Mouse (Mus musculus): ENCODE data around the gene Col28a1.
A peak's percentile ranks its signal among the peaks of the same experiment; 100 is the strongest.

Gene Col28a1

DNA sequence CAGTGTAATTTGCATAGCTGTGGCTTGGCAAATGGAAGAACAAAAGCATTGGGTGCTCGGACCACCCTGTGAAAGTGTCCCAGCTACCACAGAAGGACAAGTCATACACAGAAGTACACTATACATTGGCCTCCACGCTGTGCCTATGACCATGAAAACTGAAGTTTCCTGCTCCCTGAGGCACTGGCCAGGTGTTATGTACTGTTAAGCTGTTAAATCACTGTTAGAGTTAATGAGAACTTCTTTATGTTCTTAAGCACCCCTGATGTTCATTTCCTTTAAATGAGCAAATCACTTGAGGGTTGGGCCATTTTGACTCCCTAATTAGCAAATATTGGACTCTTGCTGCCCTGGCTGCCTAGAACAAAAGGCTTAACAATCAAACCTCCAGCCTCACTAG, 73.3 kb downstream of the Col28a1 start:
- no peak for DNase-seq (ENCODE audit: low read depth, low spot score)

DNA sequence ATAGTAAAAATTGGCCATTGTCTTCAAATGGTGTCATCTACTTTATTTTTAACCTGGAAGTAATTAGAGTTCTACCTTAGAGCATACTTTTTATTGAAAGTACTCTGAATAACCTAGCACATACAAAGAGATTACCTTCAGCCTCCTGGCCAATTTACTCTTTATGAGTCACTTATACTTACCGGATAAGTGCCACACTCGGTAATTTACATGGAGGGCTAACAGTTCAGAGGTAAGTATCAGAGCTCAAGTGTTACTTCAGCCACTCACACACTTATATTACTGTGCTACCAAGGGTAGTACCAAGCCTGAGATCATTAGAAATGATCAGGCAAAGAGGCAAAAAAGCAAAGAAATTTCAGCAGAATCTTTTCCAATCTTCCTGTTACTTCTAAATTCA, 73.8 kb downstream of the Col28a1 start:
- DNase-seq (ENCODE audit: low read depth, low spot score), result no peak

DNA sequence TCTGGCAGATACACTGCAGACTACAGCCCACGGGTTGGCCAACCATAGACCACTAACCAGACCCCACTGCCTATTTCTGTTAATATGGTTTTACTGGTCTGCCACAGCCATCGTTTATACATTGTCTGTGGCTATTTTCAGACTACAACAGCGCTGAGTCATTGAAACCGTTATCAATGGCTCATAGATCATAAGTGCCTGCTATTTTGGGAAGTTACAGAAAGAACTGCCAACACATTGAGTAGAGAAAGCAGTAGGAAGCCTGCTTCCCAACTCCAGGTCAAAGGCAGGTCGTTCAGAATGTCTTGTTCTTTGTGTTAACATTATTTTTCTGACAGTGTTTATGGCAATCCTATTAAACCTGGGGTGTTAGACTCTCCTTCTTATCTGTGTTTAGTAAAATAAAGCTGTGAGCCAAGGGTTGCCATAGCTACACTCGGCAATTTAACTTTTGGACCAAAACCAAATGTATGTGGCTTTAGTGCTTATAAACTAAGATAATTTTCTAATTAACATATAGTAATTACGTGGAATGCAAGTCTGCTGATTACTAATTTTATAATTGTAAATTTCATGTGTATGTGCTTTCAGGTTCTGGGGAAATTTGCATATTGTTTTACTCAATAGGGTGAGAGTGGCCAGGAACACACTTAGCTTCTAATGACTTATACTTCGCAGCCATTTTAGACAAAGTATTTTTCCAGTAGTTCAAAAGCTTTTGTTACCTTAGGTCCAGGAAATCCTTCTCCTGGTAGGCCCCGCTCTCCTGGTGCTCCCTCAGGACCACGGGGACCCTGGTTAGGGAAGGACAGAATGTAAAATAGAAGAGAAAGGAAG, 86.3 kb downstream of the Col28a1 start:
- DNase-seq (ENCODE audit: low read depth, low spot score), result peak; percentile 74

GRCm38 (mm10) chr6:8101224-8101623, 91.2 kb downstream of the Col28a1 start:
- DNase-seq (ENCODE audit: low read depth, low spot score), result no peak

DNA sequence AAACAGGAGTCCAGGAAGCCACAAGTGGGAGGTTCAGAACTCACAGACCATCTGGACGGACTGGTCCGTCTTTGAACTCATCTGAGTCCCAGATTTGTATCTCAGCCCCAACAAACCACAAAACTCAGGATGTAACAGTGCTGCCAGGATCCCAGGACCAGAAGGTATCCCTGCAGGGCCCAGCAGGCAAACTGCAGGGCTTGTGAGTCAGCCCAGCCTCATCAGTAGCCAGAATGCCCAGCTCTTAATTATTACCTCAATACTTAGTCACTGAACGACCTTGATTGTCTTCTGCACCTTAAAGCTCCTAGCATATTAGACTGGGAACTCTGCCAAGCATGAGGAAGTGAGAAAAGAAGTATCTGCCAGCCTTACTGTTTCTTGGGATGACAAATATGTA, 96.6 kb downstream of the Col28a1 start:
- DNase-seq (ENCODE audit: low read depth, low spot score), result peak; percentile 78

GRCm38 (mm10) chr6:8094160-8094953, 98.1 kb downstream of the Col28a1 start:
- DNase-seq (ENCODE audit: low read depth, low spot score), result no peak

GRCm38 (mm10) chr6:8093556-8093955, 98.9 kb downstream of the Col28a1 start:
- DNase-seq (ENCODE audit: low read depth, low spot score), result no peak

GRCm38 (mm10) chr6:8086847-8087246, 105.6 kb downstream of the Col28a1 start:
- DNase-seq (ENCODE audit: low read depth, low spot score), result peak; percentile 66

GRCm38 (mm10) chr6:8084806-8085205, 107.6 kb downstream of the Col28a1 start:
- no peak for DNase-seq (ENCODE audit: low read depth, low spot score)

- no peak for DNase-seq (ENCODE audit: low read depth, low spot score)
These were observed 109.2 kb downstream of the Col28a1 start for GRCm38 (mm10) chr6:8083196-8083595.

- peak; percentile 86 for DNase-seq (ENCODE audit: low read depth, low spot score)
These were observed 114.8 kb downstream of the Col28a1 start for GRCm38 (mm10) chr6:8077572-8078146.

DNA sequence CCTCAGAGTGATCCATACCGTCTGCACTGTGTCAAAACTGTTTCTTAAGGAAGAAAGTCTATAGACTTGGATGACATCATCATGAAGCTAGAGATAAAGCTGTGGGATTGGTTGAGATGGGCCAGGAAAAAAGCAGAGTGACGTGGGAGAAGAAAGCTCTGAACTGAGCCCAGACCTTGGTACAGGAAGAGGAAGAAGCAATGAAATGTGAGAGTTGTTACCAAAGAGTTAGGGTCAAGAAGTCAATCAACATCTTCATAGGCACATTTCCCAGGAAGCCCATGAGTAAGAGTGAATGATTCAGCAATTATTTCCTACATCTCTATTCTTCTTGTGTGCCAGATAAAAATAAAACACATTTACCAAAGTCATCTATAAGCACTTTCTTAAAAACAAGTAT, 117.5 kb downstream of the Col28a1 start:
- DNase-seq (ENCODE audit: low read depth, low spot score), result peak; percentile 82

GRCm38 (mm10) chr6:8068979-8069378, 123.4 kb downstream of the Col28a1 start:
- DNase-seq (ENCODE audit: low read depth, low spot score), result no peak

DNA sequence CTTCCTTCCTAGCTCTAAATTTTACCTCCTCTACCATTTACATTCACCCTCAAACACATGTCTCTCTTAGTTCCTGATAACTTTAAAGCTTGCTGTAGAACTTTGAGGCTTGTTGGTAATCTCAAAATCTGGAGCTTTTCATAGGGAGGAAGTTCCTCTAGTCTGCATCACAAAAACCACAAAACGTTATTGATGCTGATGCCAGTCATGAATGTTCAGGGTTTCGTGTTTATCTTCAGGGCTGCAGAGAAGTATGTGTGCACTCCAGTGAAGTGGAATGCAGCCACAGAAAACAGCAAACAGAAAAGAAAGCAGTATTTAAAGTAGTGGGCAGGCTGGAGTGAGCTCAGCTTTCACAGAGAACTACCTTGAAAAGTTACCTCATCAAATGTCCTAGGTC, 124.0 kb downstream of the Col28a1 start:
- peak; percentile 35 for DNase-seq (ENCODE audit: low read depth, low spot score)

- no peak for DNase-seq (ENCODE audit: low read depth, low spot score)
These were observed 125.3 kb downstream of the Col28a1 start for GRCm38 (mm10) chr6:8067124-8067523.

GRCm38 (mm10) chr6:8066208-8066607, 126.2 kb downstream of the Col28a1 start:
- peak; percentile 87 for DNase-seq (ENCODE audit: low read depth, low spot score)

GRCm38 (mm10) chr6:8059199-8059598, 133.2 kb downstream of the Col28a1 start:
- DNase-seq (ENCODE audit: low read depth, low spot score), result no peak

DNA sequence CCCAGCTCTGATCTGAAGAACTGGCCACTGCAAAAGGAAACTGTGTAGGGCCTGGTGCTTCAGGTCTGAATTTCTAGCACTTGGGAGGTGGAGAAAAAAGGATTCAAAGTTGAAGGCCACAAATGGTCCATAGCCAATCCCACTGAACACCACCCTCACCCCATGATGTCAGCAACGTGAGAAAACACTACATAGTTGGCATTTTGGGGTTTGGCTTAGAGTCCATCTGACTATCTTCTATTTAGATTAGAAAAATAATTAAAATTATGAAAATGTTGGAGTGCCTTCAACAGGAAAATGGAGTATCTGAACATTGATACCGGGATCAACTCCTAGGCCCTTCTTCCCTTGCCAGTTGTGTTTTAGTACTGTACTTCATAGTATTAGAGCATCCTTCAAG, 144.2 kb downstream of the Col28a1 start:
- peak; percentile 72 for DNase-seq (ENCODE audit: low read depth, low spot score)

DNA sequence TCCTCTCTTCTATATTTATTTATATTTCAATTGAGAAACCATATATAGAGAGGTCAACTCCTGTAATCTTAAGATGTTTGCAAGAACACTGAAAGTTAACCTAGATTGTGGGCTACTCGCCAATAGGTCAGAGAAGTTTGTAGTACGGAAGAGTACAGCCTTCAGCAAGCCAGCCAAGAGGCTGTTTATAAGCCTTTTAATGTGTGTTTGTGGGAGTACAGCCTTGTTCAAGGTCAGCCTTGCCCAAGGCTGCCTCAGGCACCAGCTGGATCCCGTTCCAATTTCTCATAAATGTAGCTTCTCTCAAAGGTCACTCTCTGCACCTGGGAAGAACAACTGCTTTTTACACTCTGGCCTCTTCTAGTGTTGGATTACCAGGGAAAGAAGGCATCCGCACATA, 146.0 kb downstream of the Col28a1 start:
- no peak for DNase-seq (ENCODE audit: low read depth, low spot score)

DNA sequence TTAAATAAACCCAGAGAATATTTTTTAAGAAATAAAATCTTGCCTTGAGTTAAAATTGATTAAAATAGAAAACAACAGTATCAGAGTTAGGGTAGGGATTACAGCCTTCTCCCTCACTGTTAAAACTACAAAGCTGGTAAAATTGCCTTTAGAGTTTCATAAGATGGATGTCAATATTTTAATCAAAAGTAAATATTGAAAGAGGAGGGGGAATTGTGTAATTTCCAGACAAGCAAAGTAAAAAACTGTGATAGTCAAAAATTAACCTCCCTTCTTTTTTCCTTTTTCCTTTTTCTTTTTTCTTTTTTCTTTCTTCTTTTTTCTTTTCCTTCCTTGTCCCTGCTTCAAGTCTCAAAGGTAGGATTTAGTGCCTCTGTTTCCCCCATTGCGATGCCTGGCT, 146.6 kb downstream of the Col28a1 start:
- DNase-seq (ENCODE audit: low read depth, low spot score), result no peak

DNA sequence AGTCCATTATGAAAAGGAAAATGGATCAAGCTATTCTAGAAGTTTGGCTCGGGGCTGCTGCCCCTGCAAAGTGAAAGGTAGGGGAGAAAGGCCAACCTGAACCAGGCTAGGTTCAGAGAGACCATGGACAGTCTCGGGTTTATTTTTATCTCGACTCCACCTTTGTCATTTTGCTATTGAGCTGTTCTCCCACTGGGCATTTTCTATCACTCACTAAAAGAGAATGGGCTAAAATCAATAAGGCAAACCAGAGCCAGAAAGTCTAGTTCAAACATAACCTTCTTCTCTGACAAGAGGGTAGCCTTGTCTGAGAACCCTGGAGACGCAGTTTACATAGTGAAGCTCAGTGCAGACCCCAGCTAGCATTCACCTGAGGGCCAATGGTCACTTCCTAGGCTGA, 163.7 kb downstream of the Col28a1 start:
- DNase-seq (ENCODE audit: low read depth, low spot score), result no peak

DNA sequence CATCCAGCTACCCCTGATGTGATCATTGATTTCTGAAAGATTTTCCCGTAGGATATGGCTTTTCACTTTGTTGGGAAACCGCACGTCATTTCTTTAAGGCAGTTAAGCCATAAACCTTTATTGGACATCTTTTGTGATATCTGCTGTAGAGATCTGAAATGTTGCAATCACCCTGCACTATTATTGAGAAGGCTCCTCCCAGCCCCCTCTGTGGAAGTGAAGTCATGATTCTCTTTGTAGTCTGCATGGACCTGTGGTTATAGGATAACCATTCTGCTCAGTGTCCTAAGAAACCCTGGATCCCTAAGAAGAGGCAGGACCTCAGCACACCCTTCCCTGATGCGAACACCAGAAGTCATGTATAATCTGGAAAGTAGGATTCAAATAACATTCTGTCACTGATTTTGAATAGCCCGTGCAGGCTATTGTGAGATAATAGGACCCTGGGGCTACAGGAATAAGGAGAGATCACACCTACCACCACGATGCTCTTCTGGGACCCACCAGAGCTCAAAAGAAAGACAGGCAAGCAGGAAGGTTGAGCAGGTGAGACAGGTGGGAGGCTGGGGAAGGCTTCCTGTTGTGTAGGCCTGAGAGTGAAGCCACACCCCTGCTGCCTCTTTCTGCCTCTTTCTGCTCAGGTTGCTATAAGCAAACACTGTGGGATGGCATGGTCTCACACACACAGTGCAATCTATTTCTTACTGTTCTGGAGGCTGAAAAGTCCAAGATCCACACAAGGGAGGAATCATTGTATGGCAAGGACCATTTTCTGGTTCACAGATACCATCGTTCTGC, 166.9 kb downstream of the Col28a1 start:
- DNase-seq (ENCODE audit: low read depth, low spot score), result no peak
